Mouse (Mus musculus) heart, postnatal 0 days (tissue): ENCODE data around the gene Srpx.

Source experiments
- CTCF ChIP-seq: IDR thresholded peaks from 2 replicates; pipeline ENCODE4 v1.5.1; 2016; ENCODE audit warnings: antibody characterized with exemption, control low read depth, low read depth
- EP300 ChIP-seq: IDR thresholded peaks from 2 replicates; pipeline ENCODE4 v1.6.1; 2016; ENCODE audit warnings: antibody characterized with exemption, low read depth

GRCm38 (mm10) chrX:10034666-10035065, 82.8 kb downstream of the Srpx start:
- no peak; the same call in 1 of the 2 replicates for TF ChIP-seq CTCF
- TF ChIP-seq EP300 = no peak
